Mouse (Mus musculus): Measurements from ENCODE around the gene Umodl1.

Umodl1 gene

GRCm38 (mm10) chr17:30954340-30954739 lies at the start of gene Umodl1:
Gene Umodl1 (plus strand): TSS chr17:30954640.
- DNase-seq (ENCODE audit: low read depth, low spot score) = no peak

- no peak for DNase-seq (ENCODE audit: low read depth, low spot score)
These were observed 46.9 kb upstream of the Umodl1 start for GRCm38 (mm10) chr17:30907577-30907976.

GRCm38 (mm10) chr17:30910866-30911731 lies 43.3 kb upstream of the Umodl1 start:
- DNase-seq (ENCODE audit: low read depth, low spot score) = peak; percentile 39

- DNase-seq (ENCODE audit: low read depth, low spot score) = no peak
These were observed 42.7 kb upstream of the Umodl1 start for GRCm38 (mm10) chr17:30911732-30912088.

GRCm38 (mm10) chr17:30912536-30912935 lies 41.9 kb upstream of the Umodl1 start:
- no peak for DNase-seq (ENCODE audit: low read depth, low spot score)

- no peak for DNase-seq (ENCODE audit: low read depth, low spot score)
These were observed 40.2 kb upstream of the Umodl1 start for GRCm38 (mm10) chr17:30914264-30914663.

DNA sequence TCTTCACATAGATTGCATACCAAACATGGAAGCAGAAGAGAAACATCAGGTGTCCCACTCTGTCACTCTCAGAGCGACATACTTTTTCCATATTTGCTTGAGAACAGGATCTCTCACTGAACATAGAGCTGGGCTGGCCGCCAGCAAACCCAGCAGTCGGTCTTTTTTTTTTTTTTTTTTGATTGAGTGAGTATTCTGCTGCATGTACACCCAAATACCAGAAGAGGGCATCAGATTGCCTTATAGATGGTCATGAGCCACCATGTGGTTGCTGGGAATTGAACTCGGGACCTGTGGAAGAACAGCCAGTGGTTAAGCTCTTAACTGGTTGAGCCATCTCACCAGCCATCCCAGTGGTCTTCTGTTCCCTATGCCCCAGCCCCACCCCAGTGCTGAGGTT lies 30.9 kb upstream of the Umodl1 start:
- no peak for DNase-seq (ENCODE audit: low read depth, low spot score)

DNA sequence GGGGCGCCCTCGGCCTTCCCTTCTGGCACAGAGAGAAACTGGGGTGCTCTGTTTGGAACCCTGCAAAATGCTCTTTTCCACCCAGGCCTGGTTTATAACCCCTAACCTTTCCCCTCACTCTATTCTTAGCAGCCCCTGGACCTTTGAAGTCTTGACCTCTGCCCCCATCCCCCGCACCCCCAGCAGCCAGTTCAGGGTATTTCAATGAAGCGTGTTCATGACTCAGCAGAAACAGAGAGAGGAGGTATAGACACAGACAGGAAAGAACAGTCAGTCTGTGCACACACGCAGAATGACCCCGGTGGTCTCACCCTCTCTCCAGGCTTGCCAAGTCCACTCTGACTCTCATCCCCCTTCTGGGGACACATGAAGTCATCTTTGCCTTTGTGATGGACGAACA lies 23.6 kb upstream of the Umodl1 start:
- no peak for DNase-seq (ENCODE audit: low read depth, low spot score)

DNA sequence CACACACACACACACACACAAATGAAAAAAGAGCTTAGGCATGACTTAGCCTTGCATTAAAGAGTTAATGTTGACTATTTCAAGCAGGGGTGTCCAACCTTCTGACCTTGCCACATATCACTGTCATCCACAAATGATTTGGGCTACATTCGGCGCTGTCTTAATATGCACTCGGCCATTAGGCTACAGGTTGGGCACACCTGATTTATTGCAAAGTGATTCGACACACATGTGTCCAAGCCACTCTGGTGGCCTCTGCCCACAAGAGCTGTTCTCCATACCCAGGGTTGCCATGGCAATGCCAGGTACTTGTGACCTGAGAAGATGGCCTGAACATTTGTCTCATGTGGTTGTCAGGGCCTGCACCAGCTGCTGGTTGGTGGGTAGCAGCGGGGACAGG lies 21.6 kb upstream of the Umodl1 start:
- DNase-seq (ENCODE audit: low read depth, low spot score) = peak; percentile 61

GRCm38 (mm10) chr17:30935301-30935700 lies 19.1 kb upstream of the Umodl1 start:
- DNase-seq (ENCODE audit: low read depth, low spot score) = no peak

GRCm38 (mm10) chr17:30938554-30938953 lies 15.9 kb upstream of the Umodl1 start:
- peak; percentile 58 for DNase-seq (ENCODE audit: low read depth, low spot score)

- DNase-seq (ENCODE audit: low read depth, low spot score) = no peak
These were observed 6.1 kb upstream of the Umodl1 start for GRCm38 (mm10) chr17:30948382-30948781.

- DNase-seq (ENCODE audit: low read depth, low spot score) = peak; percentile 70
These were observed 3.7 kb upstream of the Umodl1 start for GRCm38 (mm10) chr17:30950780-30951179.

DNA sequence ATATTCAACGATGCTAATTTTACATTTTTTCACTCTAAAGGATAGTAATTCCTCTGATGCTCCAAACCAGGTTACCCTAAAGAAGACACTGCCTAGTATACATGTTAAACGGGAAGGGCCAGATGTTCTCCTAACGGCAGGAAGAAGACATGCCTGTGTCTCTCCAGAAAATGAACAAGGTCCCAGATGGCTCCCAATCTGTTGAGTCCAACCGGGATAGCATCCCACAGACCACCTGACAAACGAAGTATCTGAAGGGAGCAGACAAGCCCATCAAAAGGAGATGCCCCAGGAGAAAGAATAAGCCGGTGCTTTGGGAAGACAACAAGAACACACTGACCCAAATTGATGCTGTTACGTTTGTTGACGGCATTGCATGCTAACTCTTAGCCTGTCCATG lies 2.8 kb upstream of the Umodl1 start:
- DNase-seq (ENCODE audit: low read depth, low spot score) = no peak

- DNase-seq (ENCODE audit: low read depth, low spot score) = no peak
These were observed 7.6 kb downstream of the Umodl1 start for GRCm38 (mm10) chr17:30961936-30962592.

DNA sequence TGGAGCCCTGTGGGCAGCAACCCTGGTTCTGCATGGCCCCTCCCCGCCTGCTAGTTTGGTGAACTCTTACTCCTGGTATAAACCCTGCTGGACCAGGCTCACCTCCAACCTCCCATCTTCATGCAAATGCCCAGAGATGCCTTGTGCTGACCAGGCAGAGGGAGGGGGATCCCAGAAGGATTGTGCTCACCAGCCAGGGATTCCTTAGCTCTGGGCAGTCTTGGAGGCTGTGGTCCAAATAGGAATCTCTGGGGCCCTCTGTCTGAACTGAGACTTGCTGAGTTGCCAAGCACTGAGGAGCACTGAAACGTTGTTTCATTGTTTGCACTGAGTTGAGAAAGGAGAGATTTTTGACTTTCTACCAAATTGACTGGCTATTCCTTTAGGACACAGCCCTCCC lies 8.4 kb downstream of the Umodl1 start:
- no peak for DNase-seq (ENCODE audit: low read depth, low spot score)

DNA sequence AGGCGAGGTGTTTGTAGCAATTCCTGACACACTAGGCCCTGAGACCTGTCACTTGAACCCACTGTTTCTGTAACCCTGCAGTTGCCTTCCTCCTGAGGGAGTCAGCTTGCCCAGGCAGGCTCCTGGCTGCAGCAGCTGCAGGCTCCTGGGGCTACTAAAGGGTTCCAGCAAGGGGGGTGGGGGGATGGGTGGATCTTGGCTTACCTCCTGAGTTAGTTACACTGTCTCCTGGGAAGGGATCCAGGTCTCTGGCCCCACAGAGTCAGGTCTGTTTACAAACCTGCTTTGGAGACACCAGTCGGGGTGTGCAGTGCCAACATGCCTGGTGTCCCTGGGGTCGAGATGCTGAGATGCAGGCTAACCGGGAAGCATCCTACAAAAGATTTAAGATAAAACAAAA lies 15.5 kb downstream of the Umodl1 start:
- DNase-seq (ENCODE audit: low read depth, low spot score) = no peak

DNA sequence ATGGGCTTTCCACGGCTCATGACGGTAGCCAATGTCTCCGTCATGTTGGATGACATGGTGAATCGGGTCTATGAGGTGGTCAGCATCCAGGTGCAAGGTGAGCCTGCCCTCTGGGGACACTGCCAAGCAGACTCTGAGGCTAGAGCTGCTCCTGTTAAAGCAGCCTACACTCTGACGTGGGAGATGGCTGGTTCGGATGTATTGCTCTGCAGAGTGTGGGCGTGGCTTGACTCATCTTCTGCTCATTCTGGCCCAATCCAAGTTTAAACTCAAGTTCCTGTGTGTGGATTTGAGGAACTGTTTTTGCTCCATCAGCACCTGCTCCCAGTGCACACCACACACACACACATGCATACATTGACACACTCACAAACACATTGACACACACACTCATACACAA lies 17.4 kb downstream of the Umodl1 start:
- DNase-seq (ENCODE audit: low read depth, low spot score) = no peak

GRCm38 (mm10) chr17:30973332-30973731 lies 18.9 kb downstream of the Umodl1 start:
- DNase-seq (ENCODE audit: low read depth, low spot score) = no peak

DNA sequence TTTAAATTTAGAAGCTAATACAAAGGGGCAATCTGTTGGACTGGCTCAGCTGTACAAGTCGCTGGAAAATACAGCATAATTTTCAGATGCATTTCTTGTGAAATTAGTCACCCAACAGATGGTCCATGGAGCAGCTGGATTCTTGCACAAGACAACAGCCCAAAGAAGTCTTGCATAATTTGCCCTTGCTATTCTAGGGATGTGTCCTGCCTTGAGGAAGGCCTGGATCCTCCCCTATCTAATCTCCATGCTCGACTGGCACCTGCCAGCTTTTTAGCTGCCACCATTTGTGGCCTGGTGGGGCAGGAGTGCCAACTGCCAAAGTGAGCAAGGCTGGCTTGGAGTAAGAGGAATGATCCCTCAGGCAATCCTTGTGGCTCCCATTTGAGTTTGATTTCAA lies 22.9 kb downstream of the Umodl1 start:
- DNase-seq (ENCODE audit: low read depth, low spot score) = no peak

GRCm38 (mm10) chr17:30978556-30978955 lies 24.1 kb downstream of the Umodl1 start:
- peak; percentile 39 for DNase-seq (ENCODE audit: low read depth, low spot score)

- DNase-seq (ENCODE audit: low read depth, low spot score) = no peak
These were observed 29.1 kb downstream of the Umodl1 start for GRCm38 (mm10) chr17:30983521-30983920.

- DNase-seq (ENCODE audit: low read depth, low spot score) = peak; percentile 44
These were observed 35.8 kb downstream of the Umodl1 start for GRCm38 (mm10) chr17:30990254-30990653.
